15 mouse cellular contexts compared by ENCODE assay signal in genomic region chr7:49597776-49598175, GRCm38 (mm10).
DNase-seq lines count a peak whose midpoint lies in the region.
"Had no signal": no experiment of that assay in that cellular context is flagged by ENCODE, and none has a peak within 500 bp of the region (broad histone marks: within the 10 kb centered on the region; RNA-seq: fewer than 3 reads in every experiment).

No protein-coding gene starts in this region.

- peak; percentile 42 for DNase-seq in cerebellum, adult 9-10 months
- no peak for DNase-seq in cerebellum, postnatal 4 days (ENCODE audit: low spot score in 2 of 2)
- peak; percentile 56 for DNase-seq in brain, adult 2 months (ENCODE audit: low read depth, low spot score)
- peak; percentile 78 to 80 for DNase-seq in cerebellum, postnatal 10 days
- DNase-seq in thymus, postnatal 14 days, result no peak
- no peak for DNase-seq in adipocyte (ENCODE audit: low spot score)
- DNase-seq: adrenal gland, adult 8-10 months; adrenal gland, postnatal 25 days; embryo, embryonic 11 days; gastrocnemius, postnatal 10 days; gastrocnemius, postnatal 36 days; heart, adult 2 months; heart, postnatal 14 days; heart, postnatal 4 days; kidney, adult 2 months had no signal

Comparison
In these comparisons a context has a peak if more than half of its experiments do, and no peak if none do; other contexts are left out.
1. DNase-seq: peak in cerebellum, adult 9-10 months (single experiment), brain, adult 2 months (single experiment) and cerebellum, postnatal 10 days (2 of 2); none in cerebellum, postnatal 4 days (0 of 2), thymus, postnatal 14 days (single experiment) and adipocyte (single experiment).